Mouse (Mus musculus) stomach, embryonic 15.5 days (tissue): Measurements from ENCODE around the gene Atf7ip. TPM values are rescaled to one million over a fixed set of nuclear protein-coding genes. Genes with fewer than 3 reads are reported as not detected.

Source experiments
- polyA plus RNA-seq: library from polyadenylated mRNA; unstranded; fragments of >200 nt; fragmentation: Nextera tagmentation; extraction: Ambion mirVana; gene quantifications from 2 replicates; pipeline ENCODE4 v1.2.1, GENCODE M21; 2015

Atf7ip gene
- polyA plus RNA-seq, 1 experiment from 2014 or later = 38.1 TPM

Other genes with a start within 250 kb of the Atf7ip start
- 0.26 TPM in 1 of 2 replicates, not detected in the other for gene Gm8994, start 178.6 kb upstream of the Atf7ip start, polyA plus RNA-seq
- 0.12 TPM in 1 of 2 replicates, not detected in the other for gene E330021D16Rik, start 90.6 kb upstream of the Atf7ip start, polyA plus RNA-seq
- 15.1 and 20.1 TPM in 2 replicates for gene Plbd1, start 155.8 kb downstream of the Atf7ip start, polyA plus RNA-seq